Mouse (Mus musculus) liver, embryonic 14.5 days (tissue): Measurements from ENCODE around the gene Lcmt1. TPM values are rescaled to one million over a fixed set of nuclear protein-coding genes. Genes with fewer than 3 reads are reported as not detected.
A peak's percentile ranks its signal among the peaks of the same experiment; 100 is the strongest.

ENCODE experiments used
- ATAC-seq: fragments of 200-750 bp; cut with Nextera tagmentation; 2 replicates; pipeline ENCODE4 v1.8.0; 2017; ENCODE audit warnings: moderate number of reproducible peaks, mild to moderate bottlenecking, moderate library complexity; ENCODE audit not compliant: insufficient read depth
- DNase-seq, 3 experiments: peaks; one replicate each; pipeline ENCODE4 v3.0.0-alpha.2; 2012 to 2013; ENCODE audit warnings: low read depth in 3 of 3, low spot score in 3 of 3
- H3K27ac ChIP-seq: fragments of 300-500 bp; sonication (generic); 2 replicates; pipeline ENCODE4 v1.5.1; 2014; ENCODE audit warnings: moderate library complexity, mild to moderate bottlenecking, control low read depth, inconsistent platforms
- H3K27me3 ChIP-seq: fragments of 300-500 bp; sonication (generic); 2 replicates; pipeline ENCODE4 v1.6.1; 2014; ENCODE audit warnings: mild to moderate bottlenecking, low read length, moderate library complexity; ENCODE audit not compliant: control insufficient read depth, insufficient read depth
- H3K36me3 ChIP-seq: fragments of 300-500 bp; sonication (generic); replicated peaks from 2 replicates; pipeline ENCODE4 v1.6.1; 2014; ENCODE audit warnings: low read depth; ENCODE audit not compliant: control insufficient read depth, insufficient read depth
- H3K4me1 ChIP-seq, 2 experiments: fragments of 200-500 bp in 1 of 2; fragments of 300-500 bp in 1 of 2; sonication (generic) in 1 of 2; replicated peaks; 2 replicates each; pipeline ENCODE4 v1.6.1; 2012 to 2014; ENCODE audit warnings: antibody characterized with exemption in 1 of 2, inconsistent platforms in 1 of 2, low read length in 1 of 2; ENCODE audit not compliant: control insufficient read depth in 2 of 2, insufficient read depth in 2 of 2
- H3K4me2 ChIP-seq: fragments of 300-500 bp; sonication (generic); 2 replicates; pipeline ENCODE4 v1.6.1; 2014; ENCODE audit warnings: low read depth, mild to moderate bottlenecking, control low read depth, moderate library complexity
- H3K4me3 ChIP-seq, 2 experiments: fragments of 200-500 bp in 1 of 2; fragments of 300-500 bp in 1 of 2; sonication (generic) in 1 of 2; 2 replicates each; pipeline ENCODE4 v1.5.1; 2012 to 2014; ENCODE audit warnings: low read depth in 2 of 2, low read length in 2 of 2, mild to moderate bottlenecking in 2 of 2, control low read depth in 1 of 2, inconsistent platforms in 1 of 2, moderate library complexity in 1 of 2; ENCODE audit not compliant: insufficient read depth in 1 of 2
- H3K9ac ChIP-seq: fragments of 300-500 bp; sonication (generic); replicated peaks from 2 replicates; pipeline ENCODE4 v1.6.1; 2014; ENCODE audit warnings: mild to moderate bottlenecking, control low read depth, moderate library complexity
- H3K9me3 ChIP-seq: fragments of 300-500 bp; sonication (generic); 2 replicates; pipeline ENCODE4 v1.6.1; 2016; ENCODE audit warnings: low read length, mixed read lengths; ENCODE audit not compliant: control insufficient read depth
- CTCF ChIP-seq: IDR thresholded peaks from 2 replicates; pipeline ENCODE4 v1.5.1; 2016; ENCODE audit warnings: antibody characterized with exemption, low read depth, control low read depth
- EP300 ChIP-seq: IDR thresholded peaks from 2 replicates; pipeline ENCODE4 v1.6.1; 2016; ENCODE audit warnings: antibody characterized with exemption, low read depth
- WGBS: fragments of 180-500 bp; shearing (Covaris S2); extraction: QIAGEN DNeasy Blood & Tissue Kit; methylation state at CpG from one replicate; pipeline ENCODE4 v1.1.7; 2014; ENCODE audit not compliant: insufficient replicate concordance; 5-methylcytosine and 5-hydroxymethylcytosine counted together
- polyA plus RNA-seq, 2 experiments: library from polyadenylated mRNA; depleted of rRNA in 1 of 2; stranded (reverse) in 1 of 2; unstranded in 1 of 2; fragments of >200 nt; fragmentation: Nextera tagmentation in 1 of 2; extraction: Ambion mirVana in 1 of 2; gene quantifications; 2 replicates each; pipeline versions ENCODE4 v1.2.1 to v1.2.3; 2012 to 2014

Gene Lcmt1
- polyA plus RNA-seq, 2 experiments = 18.6 to 23.6 TPM

GRCm38 (mm10) chr7:123377443-123378400 is 8.1 kb downstream of the Lcmt1 start:
- Histone ChIP-seq H3K9ac (peak overlapping the region; percentile 75), H3K4me1 (peaks cover 6 to 13% of the 10 kb centered on the region in 2 experiments; a peak in 3 of 4 replicates), H3K9me3 (no peaks in the 10 kb centered on the region), H3K4me2 (peak overlapping the region; percentile 92), H3K36me3 (no peaks in the 10 kb centered on the region), H3K27ac (peak overlapping the region; percentile 21), H3K4me3 (peak overlapping the region; percentile 79 to 88), H3K27me3 (no peaks in the 10 kb centered on the region)
- 4% methylated on average over 41 of the region's 41 CpGs for WGBS
- TF ChIP-seq EP300 (no peak), CTCF (0 out of 2 replicates have a peak, but pooled peaks have one; percentile 35)
- ATAC-seq (peak; percentile 99), DNase-seq (peak; percentile 98 to 99 (median 99))

- Histone ChIP-seq H3K27me3 (no peaks in the 10 kb centered on the region), H3K9me3 (no peaks in the 10 kb centered on the region), H3K4me2 (0 out of 2 replicates have a peak overlapping the region, but pooled peaks have one; percentile 5), H3K4me3 (no peak overlapping the region), H3K4me1 (no peaks in the 10 kb centered on the region), H3K27ac (no peak overlapping the region; the same call in 1 of the 2 replicates), H3K36me3 (peaks cover 2% of the 10 kb centered on the region), H3K9ac (no peak overlapping the region)
- TF ChIP-seq EP300 = no peak
- no peak for TF ChIP-seq CTCF
- ATAC-seq = peak; percentile 37
- DNase-seq = no peak
- WGBS = 63% methylated on average over 11 of the region's 11 CpGs
Observed at GRCm38 (mm10) chr7:123385693-123386407, 16.3 kb downstream of the Lcmt1 start.

GRCm38 (mm10) chr7:123389686-123390280 is 20.2 kb downstream of the Lcmt1 start:
- Histone ChIP-seq H3K4me3 (no peak overlapping the region), H3K9ac (no peak overlapping the region), H3K9me3 (no peaks in the 10 kb centered on the region), H3K4me2 (no peak overlapping the region), H3K27ac (no peak overlapping the region), H3K36me3 (peaks cover 2% of the 10 kb centered on the region), H3K4me1 (0 out of 4 replicates have a peak, but pooled peaks cover 0 to 2% of the 10 kb centered on the region in 2 experiments), H3K27me3 (no peaks in the 10 kb centered on the region)
- ATAC-seq = no peak
- TF ChIP-seq EP300 (no peak), CTCF (no peak)
- WGBS = 77% methylated on average over 6 of the region's 6 CpGs
- DNase-seq = no peak

- ATAC-seq (no peak), DNase-seq (no peak)
- H3K36me3 ChIP-seq = no peaks in the 10 kb centered on the region; the same call in none of the 2 replicates
- WGBS = 78% methylated on average over 6 of the region's 6 CpGs
- H3K4me2 ChIP-seq = no peak overlapping the region
- no peaks in the 10 kb centered on the region for H3K27me3 ChIP-seq
- H3K4me1 ChIP-seq = 0 out of 4 replicates have a peak, but pooled peaks cover 0 to 2% of the 10 kb centered on the region in 2 experiments
- H3K27ac ChIP-seq = no peak overlapping the region
- TF ChIP-seq CTCF (no peak), EP300 (no peak)
- H3K9me3 ChIP-seq = no peaks in the 10 kb centered on the region
- no peak overlapping the region for H3K9ac ChIP-seq
- no peak overlapping the region for H3K4me3 ChIP-seq
Observed at GRCm38 (mm10) chr7:123394271-123394670, 24.7 kb downstream of the Lcmt1 start.
